Mouse (Mus musculus) kidney, embryonic 14.5 days (tissue): ENCODE results near the gene Il1rn. TPM values are rescaled to one million over a fixed set of nuclear protein-coding genes. Genes with fewer than 3 reads are reported as not detected.

Experiments used
- ATAC-seq: fragments of 200-750 bp; cut with Nextera tagmentation; 2 replicates; pipeline ENCODE4 v1.8.0; 2017; ENCODE audit warnings: moderate number of reproducible peaks, mild to moderate bottlenecking, moderate TSS enrichment, moderate library complexity; ENCODE audit not compliant: low FRiP score, low TSS enrichment
- H3K27ac ChIP-seq: fragments of 300-500 bp; sonication (generic); 2 replicates; pipeline ENCODE4 v1.5.1; 2014; ENCODE audit warnings: low read depth, mild to moderate bottlenecking, low read length, moderate library complexity, mixed read lengths
- H3K27me3 ChIP-seq: fragments of 300-500 bp; sonication (generic); 2 replicates; pipeline ENCODE4 v1.6.1; 2014; ENCODE audit warnings: mild to moderate bottlenecking, low read length; ENCODE audit not compliant: control insufficient read depth, insufficient read depth
- H3K36me3 ChIP-seq: fragments of 300-500 bp; sonication (generic); 2 replicates; pipeline ENCODE4 v1.6.1; 2014; ENCODE audit warnings: low read length, mixed read lengths; ENCODE audit not compliant: control insufficient read depth, insufficient read depth
- H3K4me1 ChIP-seq: fragments of 300-500 bp; sonication (generic); 2 replicates; pipeline ENCODE4 v1.6.1; 2014; ENCODE audit warnings: low read length, mixed read lengths; ENCODE audit not compliant: control insufficient read depth, insufficient read depth
- H3K4me2 ChIP-seq: fragments of 300-500 bp; sonication (generic); replicated peaks from 2 replicates; pipeline ENCODE4 v1.6.1; 2014; ENCODE audit warnings: low read depth, mild to moderate bottlenecking, low read length
- H3K4me3 ChIP-seq: fragments of 300-500 bp; sonication (generic); 2 replicates; pipeline ENCODE4 v1.5.1; 2014; ENCODE audit warnings: mild to moderate bottlenecking, low read length
- H3K9ac ChIP-seq: fragments of 300-500 bp; sonication (generic); 2 replicates; pipeline ENCODE4 v1.6.1; 2014; ENCODE audit warnings: low read depth, mild to moderate bottlenecking, low read length, moderate library complexity
- H3K9me3 ChIP-seq: fragments of 300-500 bp; sonication (generic); 2 replicates; pipeline ENCODE4 v1.6.1; 2016; ENCODE audit warnings: low read length; ENCODE audit not compliant: control insufficient read depth
- WGBS: fragments of 180-500 bp; shearing (Covaris S2); extraction: QIAGEN DNeasy Blood & Tissue Kit; methylation state at CpG from one replicate; pipeline ENCODE4 v1.1.7; 2014; 5-methylcytosine and 5-hydroxymethylcytosine counted together
- polyA plus RNA-seq: library from polyadenylated mRNA; unstranded; fragments of >200 nt; fragmentation: Nextera tagmentation; extraction: Ambion mirVana; gene quantifications from 2 replicates; pipeline ENCODE4 v1.2.1, GENCODE M21; 2014

The Il1rn gene
- polyA plus RNA-seq, 1 experiment from 2014 or later: 1.5 TPM

DNA sequence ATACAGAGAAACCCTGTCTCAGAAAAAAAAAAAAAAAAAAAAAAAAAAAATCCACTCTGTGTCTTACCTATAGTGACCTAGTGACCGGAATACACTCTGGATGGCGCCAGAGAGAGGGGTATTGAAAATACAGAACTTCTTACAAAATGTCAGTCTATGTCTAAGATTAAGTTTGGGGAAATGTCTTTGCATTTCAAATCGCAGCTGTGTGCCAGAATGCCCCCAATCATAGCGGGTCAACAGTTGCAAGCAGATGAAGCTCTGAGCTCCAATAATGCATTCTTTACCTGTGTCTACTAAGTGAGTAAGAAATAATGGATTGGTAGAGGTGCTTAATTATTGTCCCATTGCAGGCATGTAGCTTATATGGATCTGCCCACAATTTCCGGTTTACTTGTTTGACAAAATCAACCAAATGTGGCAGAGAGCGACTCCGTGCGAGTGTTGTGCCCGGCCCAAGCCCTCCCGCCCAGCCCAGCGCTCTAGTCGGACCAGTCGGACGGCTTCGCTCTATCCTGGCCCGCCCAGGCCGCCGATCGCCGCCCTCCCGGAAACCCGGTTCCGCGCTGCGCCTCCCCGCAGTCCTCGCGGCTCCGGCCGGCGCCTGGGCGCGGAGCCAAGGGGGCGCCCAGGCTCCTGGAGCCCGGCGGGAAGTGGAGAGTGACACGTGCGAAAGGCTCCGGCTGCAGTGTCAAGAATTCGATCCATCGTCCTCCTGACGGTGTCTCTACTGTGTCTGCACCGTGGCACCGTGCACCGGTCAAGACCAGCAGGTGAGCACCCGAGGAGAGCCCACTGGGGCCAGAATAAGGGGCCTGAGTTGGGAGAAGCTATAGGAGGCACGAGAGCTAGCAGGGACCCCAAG lies 30.6 kb downstream of the Il1rn start, which contains the start of gene Psd4:
Gene Psd4, plus strand, starts transcription at position 551 of the 865 bp plus-strand sequence.
- ATAC-seq: peak; percentile 95
- Histone ChIP-seq H3K4me2 (peak within 1 kb of the TSS; percentile 68), H3K27me3 (no peaks in the 10 kb centered on the region), H3K27ac (no peak within 1 kb of the TSS; the same call in 1 of the 2 replicates), H3K4me1 (0 out of 2 replicates have a peak, but pooled peaks cover 5% of the 10 kb centered on the region), H3K9ac (peak within 1 kb of the TSS; percentile 47), H3K36me3 (no peaks in the 10 kb centered on the region), H3K9me3 (no peaks in the 10 kb centered on the region), H3K4me3 (peak within 1 kb of the TSS; percentile 34)
- WGBS: 4% methylated on average over 47 of the region's 47 CpGs

GRCm38 (mm10) chr2:24367895-24368261 lies 31.2 kb downstream of the Il1rn start:
- H3K27me3 ChIP-seq: no peaks in the 10 kb centered on the region
- H3K27ac ChIP-seq: no peak overlapping the region
- H3K4me3 ChIP-seq: peak overlapping the region; percentile 34; the same call in 1 of the 2 replicates
- 0 out of 2 replicates have a peak, but pooled peaks cover 5% of the 10 kb centered on the region for H3K4me1 ChIP-seq
- ATAC-seq: peak; percentile 5; the same call in 1 of the 2 replicates
- H3K9me3 ChIP-seq: no peaks in the 10 kb centered on the region
- H3K36me3 ChIP-seq: no peaks in the 10 kb centered on the region
- H3K9ac ChIP-seq: peak overlapping the region; percentile 47; the same call in 1 of the 2 replicates
- 62% methylated on average over 4 of the region's 4 CpGs for WGBS
- H3K4me2 ChIP-seq: peak overlapping the region; percentile 68

- Histone ChIP-seq H3K9ac (no peak overlapping the region), H3K27ac (no peak overlapping the region), H3K27me3 (no peaks in the 10 kb centered on the region), H3K9me3 (no peaks in the 10 kb centered on the region), H3K4me3 (no peak overlapping the region), H3K4me2 (no peak overlapping the region), H3K36me3 (no peaks in the 10 kb centered on the region), H3K4me1 (no peaks in the 10 kb centered on the region)
- 74% methylated on average over 5 of the region's 5 CpGs for WGBS
- no peak for ATAC-seq
Measured at GRCm38 (mm10) chr2:24378747-24379450, 42.2 kb downstream of the Il1rn start.

DNA sequence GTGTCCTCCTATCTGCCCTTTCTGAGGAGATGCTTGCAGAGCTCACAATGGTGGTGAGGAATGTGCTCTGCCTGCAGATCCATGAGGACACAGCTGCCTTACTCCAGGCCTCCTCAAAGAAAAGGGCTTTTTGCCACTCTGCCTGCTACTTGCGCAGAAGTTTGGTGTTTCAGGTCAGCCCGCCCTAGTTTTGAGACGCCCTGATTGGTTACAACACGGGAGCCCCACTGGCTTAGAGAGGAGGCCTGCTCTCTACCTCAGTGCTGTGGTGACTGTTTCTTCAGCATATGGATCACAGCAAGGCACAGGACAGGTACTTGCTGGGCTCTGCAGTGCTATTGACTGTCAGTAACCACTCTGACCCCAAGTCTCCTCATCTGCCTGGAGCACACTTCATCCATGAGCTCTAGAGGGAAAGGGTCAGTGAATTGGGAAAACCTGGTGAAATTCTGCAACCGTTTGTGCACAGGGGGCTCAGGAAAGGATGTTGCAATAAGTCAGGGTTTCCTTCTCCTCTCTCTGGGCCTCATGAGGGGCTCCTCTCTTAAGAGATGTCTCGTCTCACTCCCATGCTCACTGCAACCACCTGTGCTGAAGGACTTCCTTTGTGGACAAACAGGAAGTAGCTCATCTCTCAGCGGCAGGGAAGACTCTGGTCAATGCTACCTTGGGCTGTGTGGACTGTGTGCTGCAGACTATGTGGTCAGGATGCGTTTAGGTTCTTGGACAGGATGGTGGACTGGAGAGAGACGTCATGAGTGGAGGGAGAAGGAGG lies 46.0 kb downstream of the Il1rn start:
- H3K4me3 ChIP-seq: no peak overlapping the region
- H3K27ac ChIP-seq: no peak overlapping the region
- no peaks in the 10 kb centered on the region for H3K9me3 ChIP-seq
- H3K9ac ChIP-seq: no peak overlapping the region
- ATAC-seq: no peak
- H3K4me2 ChIP-seq: no peak overlapping the region
- 77% methylated on average over 9 of the region's 9 CpGs for WGBS
- H3K4me1 ChIP-seq: no peaks in the 10 kb centered on the region
- H3K36me3 ChIP-seq: no peaks in the 10 kb centered on the region
- no peaks in the 10 kb centered on the region for H3K27me3 ChIP-seq

- Histone ChIP-seq H3K4me1 (no peaks in the 10 kb centered on the region), H3K36me3 (no peaks in the 10 kb centered on the region), H3K27ac (no peak overlapping the region), H3K27me3 (no peaks in the 10 kb centered on the region), H3K4me3 (no peak overlapping the region), H3K9me3 (no peaks in the 10 kb centered on the region), H3K4me2 (no peak overlapping the region), H3K9ac (no peak overlapping the region)
- WGBS: 86% methylated on average over 3 of the region's 3 CpGs
- ATAC-seq: no peak
Measured at GRCm38 (mm10) chr2:24383636-24384035, 47.0 kb downstream of the Il1rn start.

GRCm38 (mm10) chr2:24384393-24384792 lies 47.7 kb downstream of the Il1rn start:
- H3K27me3 ChIP-seq: no peaks in the 10 kb centered on the region
- H3K36me3 ChIP-seq: no peaks in the 10 kb centered on the region
- no peak overlapping the region for H3K4me3 ChIP-seq
- no peaks in the 10 kb centered on the region for H3K4me1 ChIP-seq
- no peak overlapping the region for H3K9ac ChIP-seq
- H3K4me2 ChIP-seq: no peak overlapping the region
- no peak overlapping the region for H3K27ac ChIP-seq
- H3K9me3 ChIP-seq: no peaks in the 10 kb centered on the region
- ATAC-seq: no peak

GRCm38 (mm10) chr2:24385111-24385961 lies 48.7 kb downstream of the Il1rn start:
- no peak overlapping the region for H3K27ac ChIP-seq
- H3K4me2 ChIP-seq: no peak overlapping the region
- H3K27me3 ChIP-seq: no peaks in the 10 kb centered on the region
- no peak overlapping the region for H3K4me3 ChIP-seq
- no peaks in the 10 kb centered on the region for H3K9me3 ChIP-seq
- no peaks in the 10 kb centered on the region for H3K4me1 ChIP-seq
- H3K36me3 ChIP-seq: no peaks in the 10 kb centered on the region
- ATAC-seq: peak; percentile 66; the same call in 1 of the 2 replicates
- H3K9ac ChIP-seq: no peak overlapping the region
- WGBS: 82% methylated on average over 14 of the region's 14 CpGs
